Mouse (Mus musculus) liver, postnatal 0 days (tissue): ENCODE measurements around the gene Amz2. TPM values are rescaled to one million over a fixed set of nuclear protein-coding genes. Genes with fewer than 3 reads are reported as not detected.

Experiments used
- ATAC-seq: fragments of 200-750 bp; cut with Nextera tagmentation; 2 replicates; pipeline ENCODE4 v1.8.0; 2017; ENCODE audit warnings: mild to moderate bottlenecking, moderate library complexity
- DNase-seq: peaks from one replicate; pipeline ENCODE4 v3.0.0-alpha.2; 2016
- H3K27ac ChIP-seq: fragments of 300-500 bp; sonication (generic); 2 replicates; pipeline ENCODE4 v1.5.1; 2014; ENCODE audit warnings: antibody characterized with exemption, moderate library complexity, mild to moderate bottlenecking, low read depth
- H3K27me3 ChIP-seq: fragments of 300-500 bp; sonication (generic); 2 replicates; pipeline ENCODE4 v1.6.1; 2014; ENCODE audit warnings: low read length, control low read depth, mixed read lengths; ENCODE audit not compliant: insufficient read depth
- H3K36me3 ChIP-seq: fragments of 300-500 bp; sonication (generic); replicated peaks from 2 replicates; pipeline ENCODE4 v1.6.1; 2014; ENCODE audit warnings: mild to moderate bottlenecking, control low read depth, low read length, moderate library complexity, mixed read lengths; ENCODE audit not compliant: insufficient read depth
- H3K4me1 ChIP-seq: fragments of 300-500 bp; sonication (generic); 2 replicates; pipeline ENCODE4 v1.6.1; 2014; ENCODE audit warnings: antibody characterized with exemption, mild to moderate bottlenecking, control low read depth; ENCODE audit not compliant: insufficient read depth
- H3K4me2 ChIP-seq: fragments of 300-500 bp; sonication (generic); 2 replicates; pipeline ENCODE4 v1.6.1; 2014; ENCODE audit warnings: low read depth, mild to moderate bottlenecking, low read length, moderate library complexity, mixed read lengths
- H3K4me3 ChIP-seq: fragments of 300-500 bp; sonication (generic); 2 replicates; pipeline ENCODE4 v1.5.1; 2014; ENCODE audit warnings: low read depth, low read length
- H3K9ac ChIP-seq: fragments of 300-500 bp; sonication (generic); replicated peaks from 2 replicates; pipeline ENCODE4 v1.6.1; 2014; ENCODE audit warnings: mild to moderate bottlenecking, moderate library complexity
- H3K9me3 ChIP-seq: fragments of 300-500 bp; sonication (generic); 2 replicates; pipeline ENCODE4 v1.6.1; 2016; ENCODE audit warnings: mild to moderate bottlenecking, control low read depth, low read length, mixed read lengths
- CTCF ChIP-seq: sonication (generic); IDR thresholded peaks from 2 replicates; pipeline ENCODE4 v1.5.1; 2016; ENCODE audit warnings: antibody characterized with exemption, low read depth
- EP300 ChIP-seq: IDR thresholded peaks from 2 replicates; pipeline ENCODE4 v1.6.1; 2016; ENCODE audit warnings: antibody characterized with exemption, low read depth, mild to moderate bottlenecking
- WGBS: fragments of 180-500 bp; shearing (Covaris S2); extraction: QIAGEN DNeasy Blood & Tissue Kit; methylation state at CpG from one replicate; pipeline ENCODE4 v1.1.7; 2014; ENCODE audit not compliant: insufficient replicate concordance; 5-methylcytosine and 5-hydroxymethylcytosine counted together
- polyA plus RNA-seq: library from polyadenylated mRNA; unstranded; fragments of >200 nt; fragmentation: Nextera tagmentation; extraction: Ambion mirVana; gene quantifications from 2 replicates; pipeline ENCODE4 v1.2.1, GENCODE M21; 2015

Amz2 gene
- polyA plus RNA-seq, 1 experiment from 2014 or later: 11.0 TPM

- Histone ChIP-seq H3K27me3 (no peaks in the 10 kb centered on the region), H3K9ac (peak overlapping the region; percentile 86), H3K4me3 (peak overlapping the region; percentile 79), H3K36me3 (peaks cover 8% of the 10 kb centered on the region), H3K27ac (peak overlapping the region; percentile 99), H3K4me1 (peaks cover 27% of the 10 kb centered on the region), H3K9me3 (no peaks in the 10 kb centered on the region), H3K4me2 (peak overlapping the region; percentile 95)
- ATAC-seq (no peak), DNase-seq (no peak)
- TF ChIP-seq CTCF (no peak), EP300 (no peak)
- WGBS: 16% methylated on average over 15 of the region's 15 CpGs
Measured at GRCm38 (mm10) chr11:109470921-109471861, 45.4 kb downstream of the Amz2 start.

- H3K36me3 ChIP-seq: peaks cover under 1% of the 10 kb centered on the region; the same call in 1 of the 2 replicates
- TF ChIP-seq CTCF: peak; percentile 5; the same call in 1 of the 2 replicates
- TF ChIP-seq EP300: no peak
- ATAC-seq: no peak
- H3K9ac ChIP-seq: peak overlapping the region; percentile 86
- H3K4me2 ChIP-seq: peak overlapping the region; percentile 95
- H3K27ac ChIP-seq: peak overlapping the region; percentile 99
- under 1% methylated on average over 32 of the region's 33 CpGs for WGBS
- peaks cover 28% of the 10 kb centered on the region for H3K4me1 ChIP-seq
- no peaks in the 10 kb centered on the region for H3K9me3 ChIP-seq
- peak overlapping the region; percentile 79 for H3K4me3 ChIP-seq
- DNase-seq: peak; percentile 74
- no peaks in the 10 kb centered on the region for H3K27me3 ChIP-seq
Measured at GRCm38 (mm10) chr11:109472171-109472691, 46.5 kb downstream of the Amz2 start.

- peaks cover 28% of the 10 kb centered on the region for H3K4me1 ChIP-seq
- H3K4me3 ChIP-seq: peak overlapping the region; percentile 79
- H3K27me3 ChIP-seq: no peaks in the 10 kb centered on the region
- no peaks in the 10 kb centered on the region; the same call in 1 of the 2 replicates for H3K36me3 ChIP-seq
- H3K9me3 ChIP-seq: no peaks in the 10 kb centered on the region
- H3K4me2 ChIP-seq: peak overlapping the region; percentile 95
- no peak; the same call in 1 of the 2 replicates for TF ChIP-seq EP300
- TF ChIP-seq CTCF: no peak
- ATAC-seq: no peak; the same call in 1 of the 2 replicates
- H3K9ac ChIP-seq: peak overlapping the region; percentile 86
- under 1% methylated on average over 13 of the region's 13 CpGs for WGBS
- peak overlapping the region; percentile 99 for H3K27ac ChIP-seq
- DNase-seq: no peak
Measured at GRCm38 (mm10) chr11:109472821-109473170, 47.0 kb downstream of the Amz2 start.

GRCm38 (mm10) chr11:109473171-109474085 lies 47.7 kb downstream of the Amz2 start, which contains the start of the genes Arsg and Slc16a6:
TSS of gene Arsg (plus strand) at chr11:109473374.
TSS of gene Slc16a6 (minus strand) at chr11:109473598.
- Histone ChIP-seq H3K9ac (peak within 1 kb of the TSS; percentile 86), H3K27ac (peak within 1 kb of the TSS; percentile 99), H3K9me3 (no peaks in the 10 kb centered on the region), H3K4me3 (peak within 1 kb of the TSS; percentile 79), H3K4me2 (peak within 1 kb of the TSS; percentile 95), H3K4me1 (peaks cover 25% of the 10 kb centered on the region), H3K36me3 (no peaks in the 10 kb centered on the region; the same call in 1 of the 2 replicates), H3K27me3 (no peaks in the 10 kb centered on the region)
- DNase-seq (peak; percentile 93), ATAC-seq (peak; percentile 80)
- TF ChIP-seq EP300 (peak; percentile 44), CTCF (no peak; the same call in 1 of the 2 replicates)
- WGBS: 1% methylated on average over 72 of the region's 111 CpGs

GRCm38 (mm10) chr11:109474086-109474742 lies 48.5 kb downstream of the Amz2 start:
- Histone ChIP-seq H3K4me3 (peak overlapping the region; percentile 79), H3K9me3 (no peaks in the 10 kb centered on the region), H3K4me2 (peak overlapping the region; percentile 95), H3K27ac (peak overlapping the region; percentile 99), H3K36me3 (no peaks in the 10 kb centered on the region; the same call in 1 of the 2 replicates), H3K9ac (peak overlapping the region; percentile 86), H3K27me3 (no peaks in the 10 kb centered on the region), H3K4me1 (peaks cover 18% of the 10 kb centered on the region)
- TF ChIP-seq EP300: no peak
- peak; percentile 11; the same call in 1 of the 2 replicates for TF ChIP-seq CTCF
- 8% methylated on average over 14 of the region's 14 CpGs for WGBS
- ATAC-seq (no peak), DNase-seq (no peak)
